Mouse (Mus musculus) embryonic facial prominence, embryonic 10.5 days (tissue): ENCODE results near the gene Dusp6. TPM values are rescaled to one million over a fixed set of nuclear protein-coding genes. Genes with fewer than 3 reads are reported as not detected.

Experiments
- DNase-seq: peaks from one replicate; pipeline ENCODE4 v3.0.0-alpha.2; 2017; ENCODE audit warnings: low spot score
- H3K27ac ChIP-seq: fragments of 300-500 bp; sonication (generic); replicated peaks from 2 replicates; pipeline ENCODE4 v1.5.1; 2016; ENCODE audit warnings: mild to moderate bottlenecking
- H3K27me3 ChIP-seq: fragments of 300-500 bp; sonication (generic); replicated peaks from 2 replicates; pipeline ENCODE4 v1.6.1; 2016; ENCODE audit warnings: low read depth, mild to moderate bottlenecking; ENCODE audit not compliant: poor library complexity, severe bottlenecking
- H3K36me3 ChIP-seq: fragments of 300-500 bp; sonication (generic); replicated peaks from 2 replicates; pipeline ENCODE4 v1.6.1; 2016; ENCODE audit warnings: mild to moderate bottlenecking, moderate library complexity
- H3K4me1 ChIP-seq: fragments of 300-500 bp; sonication (generic); 2 replicates; pipeline ENCODE4 v1.6.1; 2016
- H3K4me3 ChIP-seq: fragments of 300-500 bp; sonication (generic); 2 replicates; pipeline ENCODE4 v1.5.1; 2016; ENCODE audit warnings: mild to moderate bottlenecking, moderate library complexity
- H3K9me3 ChIP-seq: fragments of 300-500 bp; sonication (generic); 2 replicates; pipeline ENCODE4 v1.6.1; 2016; ENCODE audit warnings: mild to moderate bottlenecking
- WGBS: fragments of 180-500 bp; shearing (Covaris S2); methylation state at CpG from one replicate; pipeline ENCODE4 v1.1.7; 2016; 5-methylcytosine and 5-hydroxymethylcytosine counted together
- polyA plus RNA-seq: library from polyadenylated mRNA; unstranded; fragments of >200 nt; fragmentation: Nextera tagmentation; extraction: Ambion mirVana; gene quantifications from 2 replicates; pipeline ENCODE4 v1.2.1, GENCODE M21; 2016

The Dusp6 gene
- polyA plus RNA-seq, 1 experiment from 2014 or later, result 131 TPM

DNA sequence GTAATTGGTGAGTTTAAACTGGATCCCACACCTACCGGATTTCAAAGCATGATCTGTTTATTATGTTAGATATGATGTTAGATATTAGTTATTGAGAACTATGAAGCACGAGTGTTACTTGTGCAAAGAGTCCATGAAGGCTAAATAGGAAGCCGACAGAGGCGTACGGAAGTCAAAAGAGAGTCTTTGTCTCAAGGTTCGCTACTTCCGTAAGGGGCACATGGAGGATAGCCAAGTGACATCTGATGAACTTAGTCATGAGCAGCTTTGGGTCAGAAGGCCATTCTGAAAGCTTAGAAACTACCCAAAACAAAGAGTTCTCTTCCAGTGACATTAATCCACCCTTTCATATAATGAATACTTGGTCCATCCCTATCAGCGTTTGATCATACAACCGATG is 27.9 kb upstream of the Dusp6 start:
- 96% methylated on average over 9 of the region's 9 CpGs for WGBS
- H3K27ac ChIP-seq, result no peak overlapping the region
- H3K4me3 ChIP-seq, result no peak overlapping the region
- H3K27me3 ChIP-seq, result no peaks in the 10 kb centered on the region
- no peaks in the 10 kb centered on the region for H3K36me3 ChIP-seq
- H3K9me3 ChIP-seq, result no peaks in the 10 kb centered on the region
- DNase-seq, result no peak
- H3K4me1 ChIP-seq, result peaks cover 27% of the 10 kb centered on the region

DNA sequence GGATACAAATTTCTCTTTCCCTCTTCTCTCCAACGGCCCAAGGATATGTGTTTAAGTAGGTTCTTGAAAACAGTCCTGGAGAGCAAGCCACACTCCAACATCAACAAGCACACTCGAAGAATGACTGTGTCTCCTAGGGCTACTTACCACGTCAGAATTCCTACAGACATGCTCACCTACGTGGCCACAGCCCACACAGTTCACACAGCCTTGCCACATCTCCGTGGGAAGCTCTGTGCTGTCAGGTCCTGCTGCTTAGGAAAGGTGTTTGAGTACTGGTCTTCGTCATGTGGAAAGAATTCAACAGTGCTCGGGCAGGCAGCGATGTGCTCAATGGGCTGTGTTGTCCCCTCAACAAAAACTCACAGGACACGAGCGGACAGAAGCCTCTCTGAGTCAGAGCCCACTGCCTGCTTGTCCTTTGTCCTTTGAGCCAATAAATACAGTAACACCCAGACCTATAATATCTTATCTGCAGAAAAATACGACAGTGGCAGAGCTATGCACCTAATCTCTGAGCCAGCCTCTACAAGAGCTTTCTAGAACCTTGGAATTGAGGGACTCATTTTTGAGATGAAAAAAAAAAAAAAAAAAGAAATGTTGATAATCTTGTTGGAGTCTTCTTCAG is 25.7 kb upstream of the Dusp6 start:
- H3K4me1 ChIP-seq, result peaks cover 31% of the 10 kb centered on the region
- WGBS, result 77% methylated on average over 11 of the region's 11 CpGs
- H3K4me3 ChIP-seq, result no peak overlapping the region
- no peaks in the 10 kb centered on the region for H3K9me3 ChIP-seq
- DNase-seq, result no peak
- H3K36me3 ChIP-seq, result no peaks in the 10 kb centered on the region
- H3K27me3 ChIP-seq, result no peaks in the 10 kb centered on the region
- H3K27ac ChIP-seq, result no peak overlapping the region

DNA sequence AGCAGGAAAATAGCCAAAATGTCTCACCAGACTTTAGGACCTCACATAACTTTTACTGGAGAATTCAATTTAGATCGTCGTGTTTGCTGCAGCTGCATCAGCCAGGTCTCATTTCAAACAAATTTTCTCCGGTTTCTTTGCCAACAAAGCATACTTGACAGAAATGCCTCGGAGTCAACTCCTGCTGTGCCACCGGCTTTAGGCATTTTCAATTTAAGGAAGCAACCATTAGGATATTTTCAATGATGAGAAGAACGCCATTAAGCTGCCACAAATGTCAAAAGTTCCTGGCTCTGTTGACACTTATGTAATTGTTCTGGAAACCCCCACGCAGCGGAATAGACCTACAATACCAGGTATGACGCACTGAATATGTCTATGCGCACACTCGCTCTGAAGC is 24.5 kb upstream of the Dusp6 start:
- no peak overlapping the region for H3K27ac ChIP-seq
- 71% methylated on average over 11 of the region's 11 CpGs for WGBS
- no peak for DNase-seq
- H3K9me3 ChIP-seq, result no peaks in the 10 kb centered on the region
- H3K4me3 ChIP-seq, result no peak overlapping the region
- peaks cover 29% of the 10 kb centered on the region for H3K4me1 ChIP-seq
- no peaks in the 10 kb centered on the region for H3K27me3 ChIP-seq
- H3K36me3 ChIP-seq, result no peaks in the 10 kb centered on the region

DNA sequence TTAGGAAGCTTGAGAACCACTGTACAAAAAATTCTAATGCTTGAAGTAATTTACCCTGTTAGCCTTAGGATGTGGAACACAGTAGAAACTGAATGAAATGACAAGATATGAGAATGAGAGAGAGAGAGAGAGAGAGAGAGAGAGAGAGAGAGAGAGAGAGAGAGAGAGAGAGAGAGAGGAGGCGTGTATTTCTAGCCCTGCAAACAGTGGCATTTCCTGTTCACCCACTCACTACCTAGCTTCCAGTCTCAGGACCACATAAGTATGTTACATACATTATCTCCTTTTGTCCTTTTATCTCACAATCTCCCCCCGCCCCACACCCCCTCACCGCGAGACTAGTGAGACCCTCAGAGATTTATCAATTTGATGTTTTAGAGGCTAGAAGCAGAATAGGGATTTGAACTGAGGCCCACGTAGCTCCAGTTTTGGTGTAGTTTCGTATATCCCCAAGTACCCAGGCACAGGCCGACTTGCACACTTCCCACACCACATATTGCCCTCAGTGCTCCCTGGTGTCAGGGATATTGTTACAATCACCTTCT is 21.7 kb upstream of the Dusp6 start:
- H3K27me3 ChIP-seq, result no peaks in the 10 kb centered on the region
- H3K9me3 ChIP-seq, result no peaks in the 10 kb centered on the region
- DNase-seq, result no peak
- H3K27ac ChIP-seq, result peak overlapping the region; percentile 40; the same call in 1 of the 2 replicates
- H3K4me3 ChIP-seq, result no peak overlapping the region
- H3K4me1 ChIP-seq, result peaks cover 43% of the 10 kb centered on the region
- no peaks in the 10 kb centered on the region for H3K36me3 ChIP-seq
- 87% methylated on average over 7 of the region's 7 CpGs for WGBS

DNA sequence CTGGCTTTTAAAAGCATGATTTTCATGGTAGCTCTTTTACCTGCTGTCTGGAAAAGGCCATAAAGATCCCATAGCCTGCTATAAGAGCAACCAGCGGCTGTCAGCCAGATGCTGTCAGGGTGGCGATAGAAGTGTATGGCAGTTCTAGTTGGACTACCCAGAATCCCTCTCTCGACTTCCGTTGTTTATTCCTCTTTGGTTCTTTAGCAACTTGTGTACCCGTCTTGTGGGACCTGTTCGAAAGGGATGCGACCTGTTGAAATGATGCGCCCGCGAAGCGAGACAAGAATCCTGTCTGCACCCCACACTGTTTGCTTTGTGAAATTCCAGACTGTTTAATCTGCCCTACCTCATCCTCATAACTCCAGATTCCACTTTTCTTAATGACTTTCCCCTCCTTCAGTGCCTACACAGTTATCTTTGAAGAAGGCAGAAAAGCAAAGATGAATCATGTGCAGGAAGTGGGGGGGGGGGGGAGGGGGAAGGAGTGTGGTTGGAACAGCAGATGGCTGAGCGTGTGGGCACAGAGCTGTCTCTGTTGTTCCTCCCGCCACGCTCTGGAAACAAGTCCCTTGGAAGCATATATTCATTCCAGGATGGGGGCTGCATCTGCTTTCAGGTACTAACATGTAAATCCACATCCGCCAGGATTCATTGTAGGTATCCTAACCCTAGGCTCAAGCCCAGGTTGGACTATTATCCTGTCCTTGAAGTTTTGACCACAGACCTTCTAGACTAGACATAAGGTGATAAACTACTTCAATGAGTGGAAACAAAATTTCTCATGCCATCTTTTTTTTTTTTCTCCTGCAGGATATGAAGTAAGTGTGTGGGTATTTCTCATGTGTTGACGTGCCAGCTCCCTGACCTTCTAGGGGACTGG is 21.0 kb upstream of the Dusp6 start:
- Histone ChIP-seq H3K27ac (no peak overlapping the region), H3K4me1 (peaks cover 46% of the 10 kb centered on the region), H3K27me3 (no peaks in the 10 kb centered on the region), H3K36me3 (no peaks in the 10 kb centered on the region), H3K4me3 (no peak overlapping the region), H3K9me3 (no peaks in the 10 kb centered on the region)
- peak; percentile 25 for DNase-seq
- 85% methylated on average over 16 of the region's 16 CpGs for WGBS

DNA sequence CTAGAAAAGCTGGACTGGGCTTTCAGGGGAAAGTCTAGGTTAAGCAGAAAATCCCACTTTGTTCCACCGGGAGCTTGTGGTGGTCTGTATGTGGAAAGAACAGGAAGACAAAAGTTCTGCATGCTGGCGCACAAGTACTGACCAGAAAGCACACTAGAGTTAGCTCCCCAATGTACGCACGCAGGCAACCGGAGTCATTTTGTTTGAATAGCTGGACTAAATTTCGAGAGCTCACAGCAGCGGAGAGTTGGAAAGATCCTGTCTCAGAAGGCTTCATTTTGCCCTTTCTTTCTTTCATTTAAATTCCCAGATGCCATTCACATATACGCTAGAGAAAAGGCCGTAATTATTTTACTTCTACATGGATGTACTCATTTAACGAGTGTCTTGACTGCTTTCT is 20.3 kb upstream of the Dusp6 start:
- Histone ChIP-seq H3K4me1 (peaks cover 43% of the 10 kb centered on the region), H3K27ac (no peak overlapping the region), H3K27me3 (no peaks in the 10 kb centered on the region), H3K9me3 (no peaks in the 10 kb centered on the region), H3K4me3 (no peak overlapping the region), H3K36me3 (no peaks in the 10 kb centered on the region)
- 70% methylated on average over 10 of the region's 10 CpGs for WGBS
- DNase-seq, result no peak

DNA sequence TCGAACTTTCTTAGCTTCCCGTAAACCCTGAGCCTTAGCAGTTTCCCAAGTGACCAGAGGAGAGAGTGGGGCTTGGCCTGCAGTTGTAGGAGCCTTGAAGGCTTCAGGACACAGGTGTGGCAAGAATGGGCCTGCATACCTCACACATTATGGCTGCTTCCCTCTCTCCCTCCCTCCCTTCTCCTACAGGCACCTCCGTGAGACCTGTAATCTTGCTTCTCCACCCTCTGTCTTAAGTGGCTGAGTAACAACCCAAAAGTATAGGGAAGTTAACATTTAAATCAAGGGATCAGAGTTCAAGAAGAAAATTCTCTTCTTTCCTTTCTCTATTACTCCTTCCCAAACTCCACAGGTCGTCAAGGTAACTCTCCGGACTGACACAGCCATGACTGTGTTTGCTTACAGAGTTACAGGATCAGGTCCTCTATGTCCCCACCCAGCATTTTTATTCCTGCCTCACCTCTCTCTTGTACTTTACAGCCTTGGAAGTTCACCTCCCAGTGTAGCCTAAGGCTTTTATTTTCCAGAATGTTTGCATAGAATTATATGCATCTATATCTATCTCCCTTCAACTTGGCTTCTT is 19.0 kb upstream of the Dusp6 start:
- Histone ChIP-seq H3K9me3 (no peaks in the 10 kb centered on the region), H3K27ac (no peak overlapping the region; the same call in 1 of the 2 replicates), H3K27me3 (no peaks in the 10 kb centered on the region), H3K4me3 (no peak overlapping the region), H3K36me3 (no peaks in the 10 kb centered on the region), H3K4me1 (peaks cover 37% of the 10 kb centered on the region)
- WGBS, result 69% methylated on average over 5 of the region's 5 CpGs
- DNase-seq, result no peak

DNA sequence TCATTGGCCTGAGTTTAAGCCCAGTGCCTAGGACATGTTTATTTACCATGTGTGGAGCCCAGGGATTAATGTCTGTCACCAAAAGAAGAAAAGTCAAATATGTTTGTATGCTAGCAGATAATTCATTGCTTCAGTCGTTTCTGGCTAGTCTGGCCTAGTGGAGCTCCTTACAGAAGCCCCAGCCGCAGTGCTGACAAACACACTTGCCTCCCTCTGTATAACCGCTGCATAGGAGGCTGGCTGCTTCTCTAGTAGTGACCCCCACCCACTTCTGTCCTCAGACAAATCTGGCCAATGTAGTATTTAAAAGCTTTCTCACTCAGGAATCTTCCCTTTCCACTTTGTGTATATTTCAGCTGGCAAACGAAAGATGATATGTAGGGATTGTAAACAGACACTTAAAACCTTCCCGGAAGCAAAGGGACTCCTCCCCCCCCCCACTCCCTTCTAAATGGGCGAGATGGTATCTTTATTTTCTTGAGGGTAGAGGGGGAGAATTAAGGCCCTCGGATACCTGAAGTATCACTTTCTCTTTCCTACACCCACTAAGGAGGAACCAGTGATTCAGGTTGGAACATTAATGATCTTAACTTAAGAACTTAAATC is 18.3 kb upstream of the Dusp6 start:
- no peak overlapping the region; the same call in 1 of the 2 replicates for H3K27ac ChIP-seq
- WGBS, result 39% methylated on average over 7 of the region's 7 CpGs

DNA sequence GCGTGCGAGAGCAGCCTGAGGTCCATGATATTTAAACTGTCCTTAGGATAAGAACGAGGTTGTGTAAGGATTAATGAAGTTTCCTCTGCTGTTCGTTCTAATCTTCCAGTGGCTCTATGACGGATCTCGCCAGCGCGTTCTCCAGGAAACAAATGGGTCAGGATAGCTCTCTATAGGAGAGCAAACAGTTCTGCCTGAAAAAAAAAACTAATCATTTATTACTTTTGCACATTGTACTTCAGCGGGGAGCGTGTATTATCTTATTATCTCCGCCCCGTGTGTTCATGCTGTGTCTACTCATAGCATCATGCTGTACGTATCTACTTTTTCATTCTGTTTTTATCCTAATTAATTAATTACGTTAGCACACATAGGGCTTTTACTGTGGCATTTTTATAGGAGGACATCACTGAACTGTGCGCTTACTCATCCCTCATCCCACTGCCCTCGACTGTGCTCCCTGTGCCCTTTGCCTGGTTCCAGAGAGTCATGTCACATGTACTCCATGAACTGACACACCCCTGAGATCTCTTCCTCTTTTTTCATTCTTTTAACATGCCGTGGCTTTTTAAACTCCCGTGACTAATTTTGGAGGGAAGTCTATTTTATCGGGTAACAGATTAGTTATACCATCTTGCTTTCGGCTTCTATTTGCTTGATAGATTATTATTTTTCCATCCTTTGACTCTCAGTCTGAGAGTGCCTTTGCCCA is 16.1 kb upstream of the Dusp6 start:
- DNase-seq, result no peak

More for the DNA sequence above, 18.3 kb upstream of the Dusp6 start:
- Histone ChIP-seq H3K27me3 (no peaks in the 10 kb centered on the region), H3K4me3 (no peak overlapping the region), H3K9me3 (no peaks in the 10 kb centered on the region), H3K36me3 (no peaks in the 10 kb centered on the region), H3K4me1 (peaks cover 37% of the 10 kb centered on the region)
- DNase-seq, result no peak

DNA sequence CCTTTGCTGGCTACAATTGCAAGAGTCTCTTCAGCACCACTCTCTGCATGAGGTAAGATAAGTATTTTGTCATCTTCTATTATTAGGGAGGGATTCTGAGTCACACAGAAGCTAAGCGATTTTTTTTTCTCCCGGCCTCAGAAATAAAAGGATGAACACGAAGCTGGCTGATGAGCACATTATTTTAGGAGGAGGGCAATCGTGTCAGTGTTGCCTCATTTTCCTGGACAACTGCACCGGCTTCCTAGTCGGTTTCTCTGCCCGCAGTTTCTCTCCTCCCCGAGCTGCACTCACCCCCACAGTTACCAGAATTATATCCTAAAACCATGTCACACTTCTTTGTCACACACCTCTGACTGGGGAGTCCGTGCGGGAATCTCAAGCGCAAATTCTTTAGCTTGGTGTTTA is 12.2 kb upstream of the Dusp6 start:
- Histone ChIP-seq H3K9me3 (no peaks in the 10 kb centered on the region), H3K27ac (no peak overlapping the region), H3K4me1 (peaks cover 5% of the 10 kb centered on the region; the same call in 1 of the 2 replicates), H3K4me3 (no peak overlapping the region), H3K27me3 (no peaks in the 10 kb centered on the region), H3K36me3 (no peaks in the 10 kb centered on the region)
- DNase-seq, result no peak
- WGBS, result 79% methylated on average over 11 of the region's 11 CpGs

More for the DNA sequence above, 16.1 kb upstream of the Dusp6 start:
- Histone ChIP-seq H3K4me1 (peaks cover 35% of the 10 kb centered on the region), H3K36me3 (no peaks in the 10 kb centered on the region), H3K27me3 (no peaks in the 10 kb centered on the region), H3K9me3 (no peaks in the 10 kb centered on the region), H3K27ac (no peak overlapping the region), H3K4me3 (no peak overlapping the region)
- WGBS, result 86% methylated on average over 20 of the region's 20 CpGs

DNA sequence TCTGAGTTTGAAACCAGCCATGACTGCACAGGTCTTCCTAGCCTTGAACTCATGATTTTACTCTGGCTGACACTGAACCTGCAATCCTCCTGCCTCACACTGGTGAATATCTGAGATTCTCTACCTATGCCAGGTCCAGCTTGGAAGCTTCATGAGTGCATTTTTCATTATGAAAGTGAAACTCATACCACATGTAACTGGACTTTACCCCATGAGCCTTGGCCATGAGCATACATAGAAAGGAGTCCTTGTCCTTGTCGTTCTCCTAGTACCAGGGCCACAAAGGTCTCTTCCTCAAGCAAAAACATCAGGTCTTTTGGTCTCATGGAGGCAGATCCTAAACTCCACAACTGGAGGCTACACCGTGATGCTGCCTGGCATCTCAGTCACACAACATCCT is 9.6 kb upstream of the Dusp6 start:
- no peaks in the 10 kb centered on the region for H3K36me3 ChIP-seq
- no peak overlapping the region for H3K27ac ChIP-seq
- no peak for DNase-seq
- no peaks in the 10 kb centered on the region for H3K27me3 ChIP-seq
- no peak overlapping the region for H3K4me3 ChIP-seq
- 86% methylated on average over 2 of the region's 2 CpGs for WGBS
- no peaks in the 10 kb centered on the region for H3K9me3 ChIP-seq
- peaks cover 3% of the 10 kb centered on the region; the same call in 1 of the 2 replicates for H3K4me1 ChIP-seq
